Mouse (Mus musculus) embryonic facial prominence, embryonic 15.5 days (tissue): Measurements from ENCODE around the gene Kctd3. TPM values are rescaled to one million over a fixed set of nuclear protein-coding genes. Genes with fewer than 3 reads are reported as not detected.
A peak's percentile ranks its signal among the peaks of the same experiment; 100 is the strongest.

ENCODE experiments used
- ATAC-seq: fragments of 200-750 bp; cut with Nextera tagmentation; 2 replicates; pipeline ENCODE4 v1.8.0; 2017; ENCODE audit warnings: low read depth, moderate TSS enrichment; ENCODE audit not compliant: insufficient number of reproducible peaks, low FRiP score, low TSS enrichment
- H3K27ac ChIP-seq: fragments of 300-500 bp; sonication (generic); replicated peaks from 2 replicates; pipeline ENCODE4 v1.5.1; 2015; ENCODE audit warnings: mild to moderate bottlenecking, inconsistent platforms
- H3K27me3 ChIP-seq: fragments of 300-500 bp; sonication (generic); 2 replicates; pipeline ENCODE4 v1.6.1; 2015; ENCODE audit warnings: inconsistent platforms
- H3K36me3 ChIP-seq: fragments of 300-500 bp; sonication (generic); 2 replicates; pipeline ENCODE4 v1.6.1; 2015; ENCODE audit warnings: mild to moderate bottlenecking, inconsistent platforms
- H3K4me1 ChIP-seq: fragments of 300-500 bp; sonication (generic); 2 replicates; pipeline ENCODE4 v1.6.1; 2015; ENCODE audit warnings: inconsistent platforms
- H3K4me2 ChIP-seq: fragments of 300-500 bp; sonication (generic); replicated peaks from 2 replicates; pipeline ENCODE4 v1.6.1; 2015; ENCODE audit warnings: mild to moderate bottlenecking, inconsistent platforms
- H3K4me3 ChIP-seq: fragments of 300-500 bp; sonication (generic); replicated peaks from 2 replicates; pipeline ENCODE4 v1.5.1; 2015; ENCODE audit warnings: mild to moderate bottlenecking, inconsistent platforms
- H3K9ac ChIP-seq: fragments of 300-500 bp; sonication (generic); 2 replicates; pipeline ENCODE4 v1.6.1; 2015; ENCODE audit warnings: inconsistent platforms
- H3K9me3 ChIP-seq: fragments of 300-500 bp; sonication (generic); replicated peaks from 2 replicates; pipeline ENCODE4 v1.6.1; 2016; ENCODE audit warnings: inconsistent platforms
- WGBS: fragments of 180-500 bp; shearing (Covaris S2); methylation state at CpG from one replicate; pipeline ENCODE4 v1.1.7; 2015; 5-methylcytosine and 5-hydroxymethylcytosine counted together
- polyA plus RNA-seq: library from polyadenylated mRNA; unstranded; fragments of >200 nt; fragmentation: Nextera tagmentation; extraction: Ambion mirVana; gene quantifications from 2 replicates; pipeline ENCODE4 v1.2.1, GENCODE M21; 2015

Kctd3 gene
- polyA plus RNA-seq, 1 experiment from 2014 or later = 32.2 TPM

GRCm38 (mm10) chr1:189006826-189007225, 815 bp downstream of the Kctd3 start:
- no peak for ATAC-seq
- Histone ChIP-seq H3K4me2 (peak overlapping the region; percentile 93), H3K9me3 (no peaks in the 10 kb centered on the region), H3K4me3 (peak overlapping the region; percentile 99), H3K27me3 (no peaks in the 10 kb centered on the region), H3K36me3 (no peaks in the 10 kb centered on the region), H3K27ac (no peak overlapping the region), H3K9ac (peak overlapping the region; percentile 89), H3K4me1 (peaks cover 20% of the 10 kb centered on the region)
- 3% methylated on average over 7 of the region's 7 CpGs for WGBS

- no peak for ATAC-seq
Observed at GRCm38 (mm10) chr1:189006267-189006666, 1.4 kb downstream of the Kctd3 start.

GRCm38 (mm10) chr1:189004774-189005173, 2.9 kb downstream of the Kctd3 start:
- H3K9me3 ChIP-seq = no peaks in the 10 kb centered on the region
- 86% methylated on average over 1 of the region's 1 CpGs for WGBS
- no peak overlapping the region for H3K9ac ChIP-seq
- ATAC-seq = no peak
- H3K27ac ChIP-seq = no peak overlapping the region
- peaks cover 6% of the 10 kb centered on the region; the same call in 1 of the 2 replicates for H3K36me3 ChIP-seq
- peaks cover 20% of the 10 kb centered on the region for H3K4me1 ChIP-seq
- H3K4me2 ChIP-seq = no peak overlapping the region
- no peak overlapping the region for H3K4me3 ChIP-seq
- H3K27me3 ChIP-seq = no peaks in the 10 kb centered on the region

More at GRCm38 (mm10) chr1:189006267-189006666, 1.4 kb downstream of the Kctd3 start:
- Histone ChIP-seq H3K4me1 (peaks cover 20% of the 10 kb centered on the region), H3K9ac (no peak overlapping the region), H3K4me2 (peak overlapping the region; percentile 93), H3K27me3 (no peaks in the 10 kb centered on the region), H3K4me3 (peak overlapping the region; percentile 99), H3K27ac (no peak overlapping the region), H3K9me3 (no peaks in the 10 kb centered on the region), H3K36me3 (no peaks in the 10 kb centered on the region)
- WGBS = 59% methylated on average over 5 of the region's 5 CpGs

GRCm38 (mm10) chr1:189001815-189002214, 5.8 kb downstream of the Kctd3 start:
- Histone ChIP-seq H3K27me3 (no peaks in the 10 kb centered on the region), H3K4me3 (no peak overlapping the region), H3K27ac (no peak overlapping the region), H3K4me2 (no peak overlapping the region), H3K36me3 (peaks cover 18% of the 10 kb centered on the region; the same call in 1 of the 2 replicates), H3K4me1 (peaks cover 18% of the 10 kb centered on the region), H3K9ac (no peak overlapping the region), H3K9me3 (no peaks in the 10 kb centered on the region)
- WGBS = 89% methylated on average over 12 of the region's 12 CpGs
- no peak for ATAC-seq

- H3K4me3 ChIP-seq = no peak overlapping the region
- no peak overlapping the region for H3K9ac ChIP-seq
- peaks cover 35% of the 10 kb centered on the region for H3K36me3 ChIP-seq
- H3K9me3 ChIP-seq = no peaks in the 10 kb centered on the region
- no peaks in the 10 kb centered on the region for H3K27me3 ChIP-seq
- 86% methylated on average over 10 of the region's 10 CpGs for WGBS
- no peak overlapping the region for H3K27ac ChIP-seq
- H3K4me1 ChIP-seq = peaks cover 3% of the 10 kb centered on the region; the same call in 1 of the 2 replicates
- ATAC-seq = no peak
- no peak overlapping the region for H3K4me2 ChIP-seq
Observed at GRCm38 (mm10) chr1:188999981-189000380, 7.7 kb downstream of the Kctd3 start.

- WGBS = 88% methylated on average over 3 of the region's 3 CpGs
- Histone ChIP-seq H3K4me3 (no peak overlapping the region), H3K27ac (no peak overlapping the region), H3K9ac (no peak overlapping the region), H3K27me3 (no peaks in the 10 kb centered on the region), H3K4me2 (no peak overlapping the region), H3K36me3 (peaks cover 40% of the 10 kb centered on the region), H3K4me1 (no peaks in the 10 kb centered on the region; the same call in 1 of the 2 replicates), H3K9me3 (no peaks in the 10 kb centered on the region)
- no peak for ATAC-seq
Observed at GRCm38 (mm10) chr1:188997921-188998320, 9.7 kb downstream of the Kctd3 start.

- Histone ChIP-seq H3K36me3 (peaks cover 62% of the 10 kb centered on the region), H3K27ac (no peak overlapping the region)
Observed at GRCm38 (mm10) chr1:188993218-188993617, 14.4 kb downstream of the Kctd3 start.

GRCm38 (mm10) chr1:188980050-188980449, 27.6 kb downstream of the Kctd3 start:
- WGBS = 23% methylated on average over 3 of the region's 3 CpGs
- Histone ChIP-seq H3K9me3 (no peaks in the 10 kb centered on the region), H3K4me3 (no peak overlapping the region), H3K9ac (no peak overlapping the region), H3K4me2 (no peak overlapping the region), H3K4me1 (no peaks in the 10 kb centered on the region), H3K36me3 (peaks cover 74% of the 10 kb centered on the region), H3K27me3 (no peaks in the 10 kb centered on the region), H3K27ac (no peak overlapping the region)
- ATAC-seq = no peak

More at GRCm38 (mm10) chr1:188993218-188993617, 14.4 kb downstream of the Kctd3 start:
- Histone ChIP-seq H3K9me3 (no peaks in the 10 kb centered on the region), H3K27me3 (no peaks in the 10 kb centered on the region), H3K4me3 (no peak overlapping the region), H3K9ac (no peak overlapping the region), H3K4me1 (no peaks in the 10 kb centered on the region; the same call in 1 of the 2 replicates), H3K4me2 (no peak overlapping the region)
- 34% methylated on average over 4 of the region's 4 CpGs for WGBS
- no peak for ATAC-seq

GRCm38 (mm10) chr1:188973926-188974325, 33.7 kb downstream of the Kctd3 start:
- no peak for ATAC-seq

GRCm38 (mm10) chr1:188973078-188973477, 34.6 kb downstream of the Kctd3 start:
- Histone ChIP-seq H3K9me3 (no peaks in the 10 kb centered on the region), H3K4me1 (no peaks in the 10 kb centered on the region), H3K4me2 (no peak overlapping the region), H3K27me3 (no peaks in the 10 kb centered on the region), H3K27ac (no peak overlapping the region), H3K9ac (no peak overlapping the region), H3K4me3 (no peak overlapping the region), H3K36me3 (peaks cover 72% of the 10 kb centered on the region)
- WGBS = 83% methylated on average over 6 of the region's 6 CpGs
- no peak for ATAC-seq

More at GRCm38 (mm10) chr1:188973926-188974325, 33.7 kb downstream of the Kctd3 start:
- no peak overlapping the region for H3K4me3 ChIP-seq
- no peak overlapping the region for H3K4me2 ChIP-seq
- H3K4me1 ChIP-seq = no peaks in the 10 kb centered on the region
- H3K27ac ChIP-seq = no peak overlapping the region
- H3K36me3 ChIP-seq = peaks cover 72% of the 10 kb centered on the region
- no peaks in the 10 kb centered on the region for H3K27me3 ChIP-seq
- no peak overlapping the region for H3K9ac ChIP-seq
- no peaks in the 10 kb centered on the region for H3K9me3 ChIP-seq
- 91% methylated on average over 16 of the region's 16 CpGs for WGBS

- peaks cover 7% of the 10 kb centered on the region for H3K4me1 ChIP-seq
- no peaks in the 10 kb centered on the region for H3K36me3 ChIP-seq
- no peak for ATAC-seq
- H3K27ac ChIP-seq = no peak overlapping the region
- no peaks in the 10 kb centered on the region for H3K27me3 ChIP-seq
- H3K9ac ChIP-seq = no peak overlapping the region
- H3K4me3 ChIP-seq = no peak overlapping the region
- H3K4me2 ChIP-seq = no peak overlapping the region
- H3K9me3 ChIP-seq = no peaks in the 10 kb centered on the region
- 82% methylated on average over 4 of the region's 4 CpGs for WGBS
Observed at GRCm38 (mm10) chr1:188952501-188952900, 55.1 kb downstream of the Kctd3 start.

GRCm38 (mm10) chr1:188951091-188951490, 56.5 kb downstream of the Kctd3 start:
- H3K9me3 ChIP-seq = no peaks in the 10 kb centered on the region
- H3K27me3 ChIP-seq = no peaks in the 10 kb centered on the region
- no peaks in the 10 kb centered on the region for H3K36me3 ChIP-seq
- no peak overlapping the region for H3K4me2 ChIP-seq
- no peak overlapping the region for H3K9ac ChIP-seq
- H3K4me1 ChIP-seq = peaks cover 7% of the 10 kb centered on the region
- no peak for ATAC-seq
- no peak overlapping the region for H3K27ac ChIP-seq
- WGBS = 86% methylated on average over 6 of the region's 6 CpGs
- no peak overlapping the region for H3K4me3 ChIP-seq
